Mouse (Mus musculus) thymus, postnatal 0 days (tissue): ENCODE measurements around the gene Rd3. TPM values are rescaled to one million over a fixed set of nuclear protein-coding genes. Genes with fewer than 3 reads are reported as not detected.

Experiments used
- DNase-seq: peaks from one replicate; pipeline ENCODE4 v3.0.0-alpha.2; 2015; ENCODE audit warnings: low spot score
- polyA plus RNA-seq: library from polyadenylated mRNA; unstranded; fragments of >200 nt; fragmentation: Nextera tagmentation; extraction: Ambion mirVana; gene quantifications from 2 replicates; pipeline ENCODE4 v1.2.1, GENCODE M21; 2015

The Rd3 gene
- 2.3 and 3.7 TPM in 2 replicates for polyA plus RNA-seq

DNA sequence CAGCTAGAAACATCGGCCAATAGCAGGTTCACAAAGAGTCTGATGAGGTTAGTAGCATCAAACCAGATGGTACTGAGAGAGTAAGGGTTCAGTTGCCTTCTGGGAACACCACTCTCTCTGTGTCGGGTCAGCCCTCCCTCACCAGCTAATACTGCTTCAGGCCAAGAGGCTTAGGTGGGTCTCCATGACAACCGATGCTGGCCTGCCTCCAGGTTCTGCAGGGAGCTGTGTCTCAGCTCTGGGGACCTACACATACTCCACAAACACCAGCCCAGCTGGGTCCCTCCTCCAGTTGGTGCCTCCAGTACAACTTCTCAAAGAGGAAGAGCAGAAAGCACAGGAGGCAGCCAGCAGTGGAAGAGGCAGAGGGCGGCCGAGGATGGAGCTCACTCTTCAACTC lies at the start of gene Rd3:
Rd3 (plus strand) TSS at position 184 of the 400 bp plus-strand sequence.
- no peak for DNase-seq

DNA sequence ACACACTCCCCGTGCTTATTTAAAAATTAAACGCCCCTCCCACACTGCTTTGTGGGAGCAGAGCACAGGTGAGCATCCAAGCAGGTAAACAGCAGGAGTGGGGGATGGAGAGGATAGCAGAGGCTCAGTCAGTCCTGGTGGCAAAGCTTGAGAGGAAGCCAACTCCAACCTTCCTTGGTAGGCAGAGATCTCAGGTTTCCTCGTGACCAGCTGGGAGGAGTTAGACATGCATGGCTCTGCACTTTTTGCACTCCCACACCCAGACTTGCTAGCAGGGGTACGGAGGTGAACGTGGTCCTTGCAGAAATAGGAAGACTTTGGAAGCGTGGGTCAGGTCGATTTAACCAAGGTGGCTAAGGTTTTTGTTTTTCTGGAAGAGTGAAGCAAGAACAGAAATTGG lies 48.8 kb upstream of the Rd3 start:
- no peak for DNase-seq

DNA sequence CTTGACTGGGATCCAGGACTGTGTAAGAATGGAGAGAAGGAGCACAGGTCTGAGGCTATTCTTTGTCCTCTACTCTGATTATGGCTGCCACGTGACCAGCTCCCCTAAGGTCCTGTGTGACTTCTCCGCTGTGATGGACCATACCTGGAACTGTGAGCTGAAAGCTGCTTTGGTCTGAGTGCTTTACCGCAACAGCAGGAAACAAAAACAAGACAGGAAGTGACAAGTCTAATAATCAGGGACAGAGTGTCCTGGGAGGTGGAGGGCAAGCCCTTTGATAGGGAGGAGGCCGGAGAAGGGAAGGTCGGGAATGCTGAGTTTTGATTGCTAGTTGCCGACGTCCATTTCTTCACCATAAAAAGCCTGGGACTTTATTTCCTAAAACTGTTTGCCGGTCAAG lies 48.1 kb upstream of the Rd3 start:
- DNase-seq, result no peak

DNA sequence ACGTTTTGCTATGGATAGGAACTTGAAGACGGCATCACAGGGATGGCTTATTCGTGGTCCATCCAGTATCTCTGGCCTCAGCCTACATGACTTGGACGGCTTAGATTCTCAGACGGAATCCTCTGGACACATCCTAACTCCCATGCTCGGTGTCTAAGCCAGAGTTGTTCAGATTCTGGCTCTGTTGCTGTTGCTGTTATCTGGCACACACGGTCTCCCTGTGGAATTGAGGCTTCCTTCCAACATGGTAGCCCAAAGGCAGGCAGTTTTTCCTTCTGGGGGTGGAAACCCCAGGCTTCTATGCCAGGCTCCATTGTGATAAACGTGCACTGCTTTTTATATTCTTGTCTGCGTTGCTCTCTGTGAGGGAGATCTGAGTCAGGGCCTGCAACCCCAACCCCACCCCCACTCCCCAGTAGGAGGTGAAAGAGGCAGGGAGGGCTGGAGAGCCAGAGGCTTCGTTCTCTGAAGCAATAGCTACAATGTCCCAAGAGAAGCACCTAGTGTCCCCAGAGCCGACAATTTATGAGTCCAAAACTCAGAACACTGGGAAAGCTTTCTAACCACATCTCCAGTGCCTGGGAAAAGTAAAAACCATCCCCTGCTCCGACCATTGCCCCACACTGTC lies 47.2 kb upstream of the Rd3 start:
- no peak for DNase-seq

DNA sequence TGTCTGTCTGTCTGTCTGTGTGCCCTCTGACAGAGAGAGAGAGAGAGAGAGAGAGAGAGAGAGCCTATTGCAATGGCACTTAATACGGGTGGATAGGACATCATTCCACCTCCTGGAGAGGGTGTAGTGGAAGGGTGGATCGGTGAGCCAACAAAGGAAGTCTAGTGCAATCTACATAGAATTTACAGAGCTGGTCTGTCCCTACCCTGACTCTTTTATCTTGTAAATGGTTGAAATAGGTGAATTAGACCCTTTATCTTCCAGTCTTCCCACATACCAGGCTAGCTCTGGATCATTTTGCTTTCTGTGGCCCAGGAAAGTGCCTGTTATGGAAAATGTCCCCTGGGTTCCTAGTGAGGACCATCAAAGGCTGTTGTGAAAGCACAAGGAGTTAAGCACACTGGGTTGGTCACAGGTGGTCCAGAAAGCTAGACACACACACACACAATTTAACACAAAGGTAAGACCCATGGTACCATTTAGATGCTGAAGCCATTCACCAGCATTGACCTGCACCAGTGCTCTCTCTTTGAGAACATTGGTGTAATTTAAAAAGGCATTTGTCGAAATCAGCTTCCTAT lies 46.6 kb upstream of the Rd3 start:
- DNase-seq, result no peak

DNA sequence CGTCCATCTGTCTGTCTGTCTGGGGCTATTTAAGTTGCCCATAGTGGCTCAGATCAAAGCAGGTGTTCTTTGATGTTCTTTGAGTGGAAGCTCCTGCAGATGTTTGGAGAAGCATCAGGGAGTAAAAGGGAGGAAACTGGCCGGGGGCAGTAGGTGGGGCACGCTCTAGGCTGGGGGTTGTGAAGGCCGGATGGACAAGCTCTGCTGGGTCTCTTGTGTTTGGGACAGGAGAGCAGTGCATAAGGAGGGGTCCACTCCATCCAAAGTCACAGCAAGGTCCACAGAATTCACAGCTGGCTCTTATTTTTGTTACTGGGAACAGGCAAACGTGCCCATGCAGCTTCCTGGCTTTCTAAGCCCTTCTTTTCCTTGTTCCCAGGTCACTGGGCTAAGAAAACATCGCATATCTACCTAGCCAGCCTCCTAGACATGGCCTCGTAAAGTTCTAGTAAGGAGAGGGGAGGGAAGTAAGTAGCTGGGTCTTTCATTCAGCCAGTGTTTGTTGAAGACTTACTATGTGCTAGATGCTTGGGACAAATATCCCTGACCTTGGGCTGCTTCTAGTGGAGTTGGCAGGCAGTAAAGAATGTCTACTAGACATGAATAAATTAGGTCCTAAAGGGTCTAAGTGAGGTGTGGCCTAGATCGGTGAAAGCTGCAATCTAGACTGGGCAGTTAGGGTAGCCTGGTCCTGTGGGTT lies 44.7 kb upstream of the Rd3 start:
- DNase-seq, result no peak

DNA sequence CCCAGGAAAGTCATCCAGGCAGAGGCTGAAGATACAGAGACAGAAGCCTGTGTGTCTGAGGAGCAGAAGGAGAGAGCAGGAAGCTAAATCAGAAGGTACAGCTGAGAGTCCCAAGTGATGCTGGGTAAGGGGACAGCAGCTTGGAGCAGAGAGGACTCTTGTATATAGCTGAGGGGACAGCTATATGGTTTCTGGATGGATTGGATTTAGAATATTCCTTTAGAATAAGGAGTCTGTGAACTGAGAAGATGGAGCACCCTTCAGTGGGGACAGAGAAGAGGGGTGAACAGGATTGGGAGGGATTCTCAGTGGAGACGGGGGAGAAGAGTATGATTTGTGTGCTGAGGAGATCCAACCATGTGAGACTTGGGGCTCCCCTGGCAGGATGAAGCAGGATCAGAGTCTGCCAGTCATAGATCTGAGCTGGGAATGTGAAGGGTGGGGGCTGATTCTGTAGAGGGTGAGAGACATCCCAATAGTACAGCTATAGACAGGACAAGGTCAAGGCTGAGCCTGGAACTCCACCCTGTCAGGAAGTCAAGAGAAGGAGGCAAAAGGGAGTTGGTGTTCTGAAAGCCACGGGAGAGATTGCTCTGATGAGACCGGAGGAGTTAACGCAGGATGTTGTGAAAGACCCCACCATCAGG lies 44.1 kb upstream of the Rd3 start:
- no peak for DNase-seq

DNA sequence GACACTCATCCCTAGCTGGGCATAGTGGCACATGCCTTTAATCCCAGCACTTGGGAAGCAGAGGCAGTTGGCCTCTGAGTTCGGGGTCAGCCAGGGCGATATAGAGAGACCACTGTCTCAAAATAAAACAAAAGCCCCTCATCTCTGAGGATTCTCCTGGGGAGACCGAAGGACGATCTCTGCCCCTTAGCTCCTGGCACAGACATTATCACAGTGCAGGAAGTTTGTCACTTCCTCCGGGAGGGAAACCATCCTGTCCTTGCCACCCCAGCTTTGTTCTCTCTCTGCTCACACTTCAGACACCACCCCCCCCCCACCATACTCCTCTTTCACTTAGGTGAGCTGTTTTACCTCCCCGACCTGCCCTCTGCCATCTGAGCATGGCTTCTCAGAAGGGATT lies 33.5 kb upstream of the Rd3 start:
- DNase-seq, result no peak

DNA sequence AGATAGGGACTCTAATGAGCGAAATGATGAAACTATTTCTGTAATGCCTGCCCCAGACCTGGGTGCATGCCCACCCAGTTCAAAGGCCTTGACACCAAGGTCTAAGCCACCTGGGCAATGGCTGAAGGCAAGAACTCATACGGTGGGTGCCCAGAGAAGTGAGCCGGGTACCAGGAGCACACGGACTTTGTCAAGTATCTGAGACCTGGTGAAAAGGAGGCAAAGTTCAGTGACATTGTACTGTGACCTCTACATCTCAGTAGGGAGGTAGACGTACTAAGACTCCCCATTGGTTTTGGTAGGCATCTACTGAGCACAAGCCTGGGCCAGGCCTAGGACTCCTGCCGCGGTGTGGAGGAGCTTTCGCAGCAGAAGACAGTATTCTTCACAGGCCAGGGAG lies 31.8 kb upstream of the Rd3 start:
- DNase-seq, result no peak

DNA sequence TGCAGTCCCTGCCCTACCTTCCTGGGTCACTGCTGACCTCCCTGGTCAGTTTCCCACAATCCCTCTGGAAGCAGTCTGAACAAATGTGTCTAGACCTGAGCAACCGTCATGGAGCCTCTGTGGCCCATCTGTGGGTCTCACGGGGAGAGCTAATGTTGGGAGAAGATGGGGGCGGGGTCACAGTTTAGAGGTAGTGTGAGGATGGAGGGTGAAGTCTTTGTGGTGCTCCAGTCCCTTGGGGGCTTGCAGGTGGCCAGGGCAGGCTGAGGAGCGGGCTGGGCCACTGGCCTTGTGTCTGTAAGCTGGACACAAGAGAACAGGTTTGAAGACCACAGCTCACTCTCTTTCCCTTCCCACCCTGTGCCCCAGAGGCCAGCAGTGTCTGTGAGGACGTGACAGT lies 31.4 kb upstream of the Rd3 start:
- DNase-seq, result no peak

DNA sequence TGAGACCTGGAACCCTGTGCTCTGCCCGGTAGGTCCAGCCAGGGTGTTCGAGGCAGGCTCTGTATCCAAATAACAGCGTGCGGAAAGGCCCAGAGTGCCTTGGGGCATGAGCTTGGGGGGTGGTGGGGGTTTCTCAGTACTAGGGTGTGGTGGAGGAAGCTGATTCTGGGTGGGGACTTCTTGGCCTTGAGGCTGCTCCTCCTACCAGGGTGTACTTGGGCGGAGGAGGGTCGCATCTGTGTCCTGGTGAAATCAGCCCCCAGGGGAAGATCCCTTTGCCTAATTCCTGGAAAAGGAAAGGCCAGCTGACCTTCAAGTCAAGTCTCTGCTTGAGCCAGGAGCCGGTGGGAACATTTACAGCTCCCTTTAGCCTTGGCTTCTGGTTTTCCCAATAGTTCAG lies 30.9 kb upstream of the Rd3 start:
- no peak for DNase-seq

DNA sequence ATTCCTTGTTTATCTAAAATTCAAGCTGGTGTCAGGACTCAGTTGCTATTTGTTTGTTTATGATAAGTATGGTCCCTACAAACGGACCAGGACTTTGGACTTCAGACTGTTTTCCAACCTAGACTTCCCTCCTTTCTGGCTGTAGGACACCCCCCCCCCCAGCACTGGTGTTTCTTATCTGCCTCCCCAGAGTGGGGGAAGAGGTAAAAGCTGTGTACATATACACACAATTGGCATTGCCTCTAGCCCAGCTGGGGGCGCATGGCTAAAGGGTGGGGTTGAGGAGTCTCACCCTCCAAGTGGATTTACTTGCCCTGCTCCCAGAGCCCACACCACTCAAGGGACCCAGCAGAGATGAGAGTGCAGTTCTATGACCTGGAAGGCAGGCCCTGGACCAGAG lies 30.3 kb upstream of the Rd3 start:
- no peak for DNase-seq

DNA sequence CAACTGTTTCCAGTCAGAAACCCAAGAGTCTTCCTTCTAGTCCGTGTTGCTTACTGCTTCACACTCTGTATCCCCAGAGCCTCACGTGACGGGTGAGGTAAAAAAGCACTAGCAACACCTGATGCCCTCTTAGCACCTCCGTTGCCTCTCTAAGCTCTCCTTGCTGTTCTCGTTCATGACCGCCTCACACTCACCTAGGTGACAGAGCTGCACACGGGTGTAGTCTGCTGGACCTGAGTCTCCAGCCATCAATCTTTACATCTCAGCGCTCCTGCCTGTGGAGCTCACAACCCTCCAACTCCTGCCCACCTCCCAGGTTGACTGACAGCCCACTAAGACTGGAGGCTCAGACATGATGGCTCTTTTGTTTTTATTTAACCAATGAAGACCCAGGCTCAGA lies 29.4 kb upstream of the Rd3 start:
- DNase-seq, result no peak

DNA sequence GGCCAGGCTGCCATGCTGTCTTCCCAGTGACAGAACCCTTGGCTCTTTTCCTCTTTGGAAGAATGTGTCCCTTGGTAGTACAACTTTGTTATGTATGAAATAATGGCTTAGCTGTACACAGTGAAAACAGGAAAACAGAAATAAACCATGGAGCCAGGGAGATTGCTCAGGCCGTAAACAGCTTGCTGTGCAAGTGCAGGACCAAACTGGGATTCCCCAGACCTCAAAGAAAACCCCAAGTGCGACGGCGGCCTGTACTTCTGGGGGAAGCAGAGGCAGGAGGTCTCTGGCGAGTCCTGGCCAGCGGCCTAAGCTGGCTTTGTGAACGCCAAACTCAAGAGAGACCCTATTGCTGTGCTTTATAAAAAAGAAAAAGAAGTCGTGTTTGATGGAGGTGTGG lies 28.6 kb upstream of the Rd3 start:
- DNase-seq, result no peak

DNA sequence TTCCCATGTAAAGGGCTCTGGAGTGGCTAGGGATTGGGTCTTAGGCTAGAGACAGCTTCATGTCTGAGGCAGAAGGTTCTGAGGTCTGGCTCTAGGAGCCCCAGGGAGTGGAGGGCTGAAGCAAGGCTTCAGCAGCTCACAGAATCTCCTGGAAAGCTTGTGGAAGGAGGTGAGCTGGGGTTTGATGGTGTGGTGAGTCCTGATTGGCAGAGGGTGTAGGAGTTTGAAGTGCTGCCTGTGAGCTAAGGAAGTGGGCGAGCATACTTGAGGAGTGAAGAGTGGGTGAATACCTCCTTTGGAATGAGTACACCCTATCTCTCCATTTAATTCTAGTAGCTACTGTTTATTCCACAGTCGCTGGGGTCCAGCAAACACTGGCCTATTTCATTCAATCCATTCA lies 26.6 kb upstream of the Rd3 start:
- no peak for DNase-seq

DNA sequence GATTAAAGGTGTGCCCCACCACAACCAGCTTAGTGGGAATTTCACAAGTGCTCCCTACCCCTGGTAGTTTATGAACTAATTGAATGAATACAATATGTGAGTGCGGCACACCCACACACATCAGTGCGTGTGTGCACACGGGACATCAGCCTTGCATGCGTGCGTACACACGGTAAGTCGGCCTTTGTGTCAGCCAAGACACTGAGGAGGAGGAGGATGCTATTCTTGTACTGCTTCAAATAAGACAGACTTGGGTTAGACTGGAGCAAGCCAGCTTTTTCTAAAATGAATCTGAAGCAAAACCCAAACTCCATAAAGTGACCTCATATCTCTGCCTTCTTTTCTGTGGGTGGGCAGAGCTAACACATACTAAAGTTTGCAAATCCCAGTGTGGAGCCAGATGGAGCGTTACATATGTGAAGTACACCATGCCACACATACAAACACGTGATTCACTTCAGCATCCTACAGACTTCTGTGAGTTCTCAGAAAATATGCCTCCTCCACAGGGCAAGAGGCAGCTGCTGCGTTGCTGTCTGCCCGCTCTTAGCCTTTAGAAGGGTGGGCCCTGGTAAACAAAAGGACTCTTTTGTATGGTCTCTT lies 24.3 kb upstream of the Rd3 start:
- no peak for DNase-seq

DNA sequence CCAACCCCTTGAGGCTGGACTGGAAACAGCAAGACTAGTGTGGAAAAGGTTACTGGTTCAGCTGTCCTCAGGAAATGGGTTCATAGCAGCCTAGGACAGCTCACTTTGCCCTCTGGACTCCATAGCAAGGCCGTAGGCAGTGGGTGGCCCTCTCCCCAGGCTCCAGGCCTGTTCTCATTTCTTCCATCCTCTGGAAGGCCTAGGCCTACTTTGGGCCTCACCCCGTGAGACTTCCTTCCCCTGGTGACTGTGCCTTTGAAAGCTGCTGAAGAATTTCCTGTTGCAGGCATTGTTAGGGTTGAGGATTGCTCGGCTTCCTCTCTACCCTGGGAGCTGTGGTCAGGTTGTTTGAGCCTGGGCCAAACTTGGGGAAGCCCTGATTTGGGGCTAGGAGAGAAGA lies 22.1 kb upstream of the Rd3 start:
- DNase-seq, result peak; percentile 30

DNA sequence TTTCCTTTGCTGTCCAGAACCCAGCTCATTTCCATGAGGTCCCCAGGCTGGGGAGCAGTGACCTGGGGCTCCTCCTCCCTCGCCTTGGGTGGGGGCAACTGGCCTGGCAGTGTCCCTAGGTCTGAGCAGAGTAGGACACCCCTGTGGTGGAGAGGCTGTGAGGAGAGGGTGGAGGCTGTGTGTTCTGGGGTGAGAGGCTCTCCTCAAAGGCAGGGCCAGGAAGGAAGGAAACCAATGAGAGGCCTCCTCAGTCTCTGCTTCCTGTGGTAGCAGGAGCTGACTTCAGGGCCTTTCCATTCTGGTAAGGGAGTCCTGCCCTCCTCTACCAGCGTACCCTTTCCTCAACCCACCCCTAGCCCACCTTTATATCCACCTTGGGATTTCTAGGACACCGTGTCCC lies 20.9 kb upstream of the Rd3 start:
- DNase-seq, result peak; percentile 31

DNA sequence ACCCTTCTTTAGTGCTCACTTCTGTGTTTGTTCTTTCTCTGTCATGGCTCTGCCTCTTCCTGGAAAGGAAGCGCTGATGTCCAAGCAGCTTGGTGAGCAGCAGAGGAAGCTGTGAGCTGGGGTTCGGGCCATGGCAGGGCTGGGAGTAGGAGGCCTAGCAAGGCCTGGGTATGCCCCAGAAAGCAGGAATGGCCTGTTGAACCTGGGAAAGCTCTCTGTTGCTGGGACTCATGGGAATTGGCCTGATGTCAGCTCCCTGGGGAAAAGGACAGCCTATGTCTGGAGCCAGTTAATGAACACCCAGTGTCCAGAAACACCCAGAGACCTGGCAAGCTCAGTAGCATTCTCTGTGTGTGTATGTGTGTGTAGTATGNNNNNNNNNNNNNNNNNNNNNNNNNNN lies 20.3 kb upstream of the Rd3 start:
- DNase-seq, result no peak

DNA sequence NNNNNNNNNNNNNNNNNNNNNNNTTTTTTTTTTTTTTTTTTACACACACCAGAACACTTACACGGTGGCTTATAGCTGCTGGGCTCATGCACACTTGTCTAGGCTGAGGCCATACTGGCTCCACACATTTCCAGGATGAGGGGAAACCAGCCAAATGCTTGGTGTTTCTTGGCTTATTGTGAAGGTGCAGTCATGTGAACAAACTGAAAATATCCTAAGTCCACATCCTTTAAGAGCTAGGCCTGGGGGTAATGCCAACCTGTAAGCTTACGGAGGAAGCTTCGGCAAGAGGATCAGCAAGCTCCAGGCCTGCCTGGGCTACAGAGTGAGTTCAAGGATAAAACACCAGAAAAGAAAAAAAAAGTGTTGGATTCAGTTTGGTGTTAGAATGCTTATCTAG lies 19.8 kb upstream of the Rd3 start:
- DNase-seq, result no peak

DNA sequence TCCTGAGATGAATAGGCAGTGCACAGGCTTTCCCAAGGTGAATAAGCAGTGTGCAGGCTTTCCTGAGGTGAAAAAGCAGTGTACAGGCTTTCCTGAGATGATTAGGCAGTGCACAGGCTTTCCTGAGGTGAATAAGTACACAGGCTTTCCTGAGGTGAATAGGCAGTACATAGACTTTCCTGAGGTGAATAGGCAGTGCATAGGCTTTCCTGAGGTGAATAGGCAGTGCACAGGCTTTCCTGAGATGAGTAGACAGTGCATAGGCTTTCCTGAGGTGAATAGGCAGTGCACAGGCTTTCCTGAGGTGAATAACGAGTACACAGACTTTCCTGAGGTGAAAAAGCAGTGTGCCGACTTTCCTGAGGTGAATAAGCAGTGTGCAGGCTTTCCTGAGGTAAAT lies 16.2 kb upstream of the Rd3 start:
- DNase-seq, result no peak

DNA sequence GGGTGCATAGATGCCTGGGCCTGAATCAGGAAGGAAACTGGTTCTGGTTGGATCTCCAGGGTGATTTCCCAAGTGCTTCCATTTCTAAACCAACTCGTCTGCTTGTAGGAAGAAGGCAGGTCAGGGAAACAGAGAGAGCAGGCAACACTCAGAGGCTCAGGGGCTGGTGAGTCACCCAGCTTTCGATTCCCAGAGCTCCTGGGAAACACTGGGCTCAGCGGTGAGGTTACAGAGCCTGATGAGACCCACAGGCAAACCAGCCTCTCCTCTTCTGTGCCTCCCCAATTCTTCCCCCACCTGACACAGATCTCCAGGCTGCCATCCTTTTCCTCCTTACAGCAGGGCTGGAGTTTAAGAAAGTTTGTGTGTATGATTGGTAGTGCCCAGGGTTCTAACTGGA lies 13.8 kb upstream of the Rd3 start:
- no peak for DNase-seq
